Mouse (Mus musculus) limb, embryonic 10.5 days (tissue): ENCODE measurements around the gene Crim1. TPM values are rescaled to one million over a fixed set of nuclear protein-coding genes. Genes with fewer than 3 reads are reported as not detected.

Experiments used
- DNase-seq: peaks from one replicate; pipeline ENCODE4 v3.0.0-alpha.2; 2017; ENCODE audit warnings: low spot score
- H3K27ac ChIP-seq: fragments of 300-500 bp; sonication (generic); 2 replicates; pipeline ENCODE4 v1.5.1; 2016; ENCODE audit warnings: mild to moderate bottlenecking
- H3K27me3 ChIP-seq: fragments of 300-500 bp; sonication (generic); 2 replicates; pipeline ENCODE4 v1.6.1; 2016; ENCODE audit warnings: low read depth, mild to moderate bottlenecking; ENCODE audit not compliant: poor library complexity, severe bottlenecking
- H3K36me3 ChIP-seq: fragments of 300-500 bp; sonication (generic); 2 replicates; pipeline ENCODE4 v1.6.1; 2016; ENCODE audit warnings: mild to moderate bottlenecking, moderate library complexity
- H3K4me1 ChIP-seq: fragments of 300-500 bp; sonication (generic); 2 replicates; pipeline ENCODE4 v1.6.1; 2016
- H3K4me3 ChIP-seq: fragments of 300-500 bp; sonication (generic); 2 replicates; pipeline ENCODE4 v1.5.1; 2016; ENCODE audit warnings: mild to moderate bottlenecking, moderate library complexity
- H3K9me3 ChIP-seq: fragments of 300-500 bp; sonication (generic); replicated peaks from 2 replicates; pipeline ENCODE4 v1.6.1; 2016; ENCODE audit warnings: mild to moderate bottlenecking
- WGBS: fragments of 180-500 bp; shearing (Covaris S2); methylation state at CpG from one replicate; pipeline ENCODE4 v1.1.7; 2016; 5-methylcytosine and 5-hydroxymethylcytosine counted together
- polyA plus RNA-seq: library from polyadenylated mRNA; unstranded; fragments of >200 nt; fragmentation: Nextera tagmentation; extraction: Ambion mirVana; gene quantifications from 2 replicates; pipeline ENCODE4 v1.2.1, GENCODE M21; 2016

Gene Crim1
- 1.8 and 2.2 TPM in 2 replicates for polyA plus RNA-seq

GRCm38 (mm10) chr17:78199626-78200560 is at the start of gene Crim1:
TSS of gene Crim1 (plus strand) at chr17:78200248.
- H3K27ac ChIP-seq, result peak within 1 kb of the TSS; percentile 95
- H3K4me3 ChIP-seq, result peak within 1 kb of the TSS; percentile 88
- H3K9me3 ChIP-seq, result no peaks in the 10 kb centered on the region
- peaks cover 22% of the 10 kb centered on the region for H3K27me3 ChIP-seq
- DNase-seq, result peak; percentile 87
- H3K4me1 ChIP-seq, result peaks cover 33% of the 10 kb centered on the region
- H3K36me3 ChIP-seq, result no peaks in the 10 kb centered on the region
- 1% methylated on average over 73 of the region's 90 CpGs for whole genome bisulfite sequencing

- Histone ChIP-seq H3K27ac (no peak overlapping the region), H3K4me1 (0 out of 2 replicates have a peak, but pooled peaks cover 3% of the 10 kb centered on the region), H3K36me3 (no peaks in the 10 kb centered on the region), H3K4me3 (no peak overlapping the region), H3K9me3 (no peaks in the 10 kb centered on the region), H3K27me3 (no peaks in the 10 kb centered on the region)
- DNase-seq, result no peak
- WGBS, result 89% methylated on average over 13 of the region's 13 CpGs
Measured at GRCm38 (mm10) chr17:78151479-78152282, 48.4 kb upstream of the Crim1 start.

GRCm38 (mm10) chr17:78163278-78163677 is 36.8 kb upstream of the Crim1 start:
- Histone ChIP-seq H3K27ac (no peak overlapping the region), H3K4me1 (no peaks in the 10 kb centered on the region), H3K27me3 (no peaks in the 10 kb centered on the region), H3K36me3 (no peaks in the 10 kb centered on the region), H3K9me3 (no peaks in the 10 kb centered on the region), H3K4me3 (no peak overlapping the region)
- peak; percentile 43 for DNase-seq
- 36% methylated on average over 5 of the region's 5 CpGs for whole genome bisulfite sequencing

- Histone ChIP-seq H3K36me3 (no peaks in the 10 kb centered on the region), H3K27ac (no peak overlapping the region), H3K4me3 (no peak overlapping the region), H3K9me3 (no peaks in the 10 kb centered on the region), H3K27me3 (no peaks in the 10 kb centered on the region), H3K4me1 (no peaks in the 10 kb centered on the region)
- DNase-seq, result no peak
- 86% methylated on average over 10 of the region's 10 CpGs for WGBS
Measured at GRCm38 (mm10) chr17:78163724-78164236, 36.3 kb upstream of the Crim1 start.

- no peak for DNase-seq
Measured at GRCm38 (mm10) chr17:78165855-78166254, 34.2 kb upstream of the Crim1 start.

GRCm38 (mm10) chr17:78166566-78166965 is 33.5 kb upstream of the Crim1 start:
- Histone ChIP-seq H3K27me3 (no peaks in the 10 kb centered on the region), H3K36me3 (no peaks in the 10 kb centered on the region), H3K9me3 (no peaks in the 10 kb centered on the region), H3K27ac (no peak overlapping the region), H3K4me3 (no peak overlapping the region), H3K4me1 (no peaks in the 10 kb centered on the region)
- WGBS, result 82% methylated on average over 4 of the region's 4 CpGs
- no peak for DNase-seq

More at GRCm38 (mm10) chr17:78165855-78166254, 34.2 kb upstream of the Crim1 start:
- Histone ChIP-seq H3K27ac (no peak overlapping the region), H3K4me1 (no peaks in the 10 kb centered on the region), H3K36me3 (no peaks in the 10 kb centered on the region), H3K4me3 (no peak overlapping the region), H3K27me3 (no peaks in the 10 kb centered on the region), H3K9me3 (no peaks in the 10 kb centered on the region)

GRCm38 (mm10) chr17:78172371-78172770 is 27.7 kb upstream of the Crim1 start:
- no peak for DNase-seq
- 87% methylated on average over 2 of the region's 2 CpGs for WGBS
- Histone ChIP-seq H3K4me3 (no peak overlapping the region), H3K27ac (no peak overlapping the region), H3K27me3 (no peaks in the 10 kb centered on the region), H3K4me1 (no peaks in the 10 kb centered on the region), H3K36me3 (no peaks in the 10 kb centered on the region), H3K9me3 (no peaks in the 10 kb centered on the region)

GRCm38 (mm10) chr17:78180766-78181165 is 19.3 kb upstream of the Crim1 start:
- no peaks in the 10 kb centered on the region for H3K27me3 ChIP-seq
- no peaks in the 10 kb centered on the region for H3K36me3 ChIP-seq
- WGBS, result 88% methylated on average over 6 of the region's 6 CpGs
- no peaks in the 10 kb centered on the region for H3K4me1 ChIP-seq
- no peak overlapping the region for H3K4me3 ChIP-seq
- H3K9me3 ChIP-seq, result no peaks in the 10 kb centered on the region
- no peak overlapping the region for H3K27ac ChIP-seq
- no peak for DNase-seq

GRCm38 (mm10) chr17:78196184-78196583 is 3.9 kb upstream of the Crim1 start:
- WGBS, result 85% methylated on average over 5 of the region's 5 CpGs
- peaks cover 22% of the 10 kb centered on the region for H3K27me3 ChIP-seq

GRCm38 (mm10) chr17:78197111-78197510 is 2.9 kb upstream of the Crim1 start:
- Histone ChIP-seq H3K4me3 (no peak overlapping the region), H3K9me3 (no peaks in the 10 kb centered on the region), H3K36me3 (no peaks in the 10 kb centered on the region), H3K4me1 (peaks cover 22% of the 10 kb centered on the region), H3K27ac (no peak overlapping the region), H3K27me3 (peaks cover 22% of the 10 kb centered on the region)
- peak; percentile 48 for DNase-seq
- 17% methylated on average over 7 of the region's 7 CpGs for WGBS

More at GRCm38 (mm10) chr17:78196184-78196583, 3.9 kb upstream of the Crim1 start:
- Histone ChIP-seq H3K9me3 (no peaks in the 10 kb centered on the region), H3K27ac (no peak overlapping the region), H3K4me1 (peaks cover 13% of the 10 kb centered on the region), H3K36me3 (no peaks in the 10 kb centered on the region), H3K4me3 (no peak overlapping the region)
- no peak for DNase-seq

- peaks cover 22% of the 10 kb centered on the region for H3K27me3 ChIP-seq
- no peaks in the 10 kb centered on the region for H3K9me3 ChIP-seq
- peaks cover 32% of the 10 kb centered on the region for H3K4me1 ChIP-seq
- WGBS, result 80% methylated on average over 4 of the region's 4 CpGs
- no peak overlapping the region for H3K4me3 ChIP-seq
- no peaks in the 10 kb centered on the region for H3K36me3 ChIP-seq
- no peak for DNase-seq
- no peak overlapping the region for H3K27ac ChIP-seq
Measured at GRCm38 (mm10) chr17:78198140-78198539, 1.9 kb upstream of the Crim1 start.

- Histone ChIP-seq H3K36me3 (no peaks in the 10 kb centered on the region), H3K27ac (0 out of 2 replicates have a peak overlapping the region, but pooled peaks have one; percentile 95), H3K27me3 (peaks cover 22% of the 10 kb centered on the region), H3K4me3 (peak overlapping the region; percentile 88; the same call in 1 of the 2 replicates), H3K9me3 (no peaks in the 10 kb centered on the region), H3K4me1 (peaks cover 33% of the 10 kb centered on the region)
- DNase-seq, result no peak
- WGBS, result 5% methylated on average over 4 of the region's 4 CpGs
Measured at GRCm38 (mm10) chr17:78198820-78199219, 1.2 kb upstream of the Crim1 start.
